Mouse (Mus musculus) C2C12 (cell line): ENCODE data around the gene Actg2. TPM values are rescaled to one million over a fixed set of nuclear protein-coding genes. Genes with fewer than 3 reads are reported as not detected.
"Not testable (repeated sequence)": the region's sequence is repeated elsewhere in the genome, so short reads cannot be mapped to it uniquely, and the experiment has no call there.

ENCODE experiments used
- H3K27me3 ChIP-seq: one replicate; pipeline ENCODE4 v1.6.1; 2011; ENCODE audit not compliant: control insufficient read depth, insufficient read depth, insufficient read length
- H3K36me3 ChIP-seq: one replicate; pipeline ENCODE4 v1.6.1; 2011; ENCODE audit not compliant: control insufficient read depth, insufficient read depth
- H3K4me3 ChIP-seq: one replicate; pipeline ENCODE4 v1.5.1; 2011; ENCODE audit warnings: mild to moderate bottlenecking, control low read depth; ENCODE audit not compliant: poor library complexity, insufficient read depth, severe bottlenecking
- H3K79me2 ChIP-seq: one replicate; pipeline ENCODE4 v1.6.1; 2011; ENCODE audit not compliant: control insufficient read depth, insufficient read depth
- H3K79me3 ChIP-seq: one replicate; pipeline ENCODE4 v1.6.1; 2011; ENCODE audit warnings: low read depth, control low read depth
- H3ac ChIP-seq: one replicate; pipeline ENCODE3; 2011; ENCODE audit warnings: low read depth; ENCODE audit not compliant: control insufficient read depth, insufficient read length
- CEBPB ChIP-seq: IDR thresholded peaks from one replicate; pipeline ENCODE4 v1.6.1; 2011; ENCODE audit warnings: low read depth, mild to moderate bottlenecking, control low read depth, moderate library complexity
- CTCF ChIP-seq: IDR thresholded peaks from one replicate; pipeline ENCODE4 v1.5.1; 2011; ENCODE audit not compliant: control insufficient read depth, insufficient read depth, insufficient read length
- FOSL1 ChIP-seq: IDR thresholded peaks from one replicate; pipeline ENCODE4 v1.8.0; 2011; ENCODE audit warnings: mild to moderate bottlenecking, low read length; ENCODE audit not compliant: poor library complexity, insufficient read depth, severe bottlenecking
- MAX ChIP-seq: IDR thresholded peaks from one replicate; pipeline ENCODE4 v1.6.1; 2011; ENCODE audit warnings: mild to moderate bottlenecking, control low read depth
- MYOD1 ChIP-seq: IDR thresholded peaks from one replicate; pipeline ENCODE4 v1.6.1; 2011; ENCODE audit warnings: low read depth; ENCODE audit not compliant: control insufficient read depth, insufficient read length
- MYOG ChIP-seq: IDR thresholded peaks from one replicate; pipeline ENCODE4 v1.6.1; 2011; ENCODE audit not compliant: control insufficient read depth, insufficient read length; ENCODE audit errors: extremely low read depth
- USF1 ChIP-seq: IDR thresholded peaks from one replicate; pipeline ENCODE4 v1.6.1; 2011; ENCODE audit warnings: low read depth, mild to moderate bottlenecking, control low read depth, moderate library complexity
- long read RNA-seq, 2 experiments: library from polyadenylated mRNA; unstranded; transcript quantifications; one replicate each; pipeline ENCODE4 v2.0.0; 2019 to 2020
- polyA plus RNA-seq: library from polyadenylated mRNA; unstranded; fragments of >200 nt; fragmentation: generic; extraction: Trizol; gene quantifications from one replicate; pipeline ENCODE4 v1.2.1, GENCODE M21; 2012; ENCODE audit warnings: missing spikeins

The Actg2 gene
- polyA plus RNA-seq = 341 TPM
- long read RNA-seq, experiment 1, transcript Actg2-201 (9 exons, 1,333 nt) = major isoform, 130 of 183 reads
- long read RNA-seq, experiment 1, partial matches to known transcripts = 29 of 183 reads
- long read RNA-seq, experiment 1, other reads (novel, unspliced or antisense) = 24 of 183 reads
- long read RNA-seq, experiment 2, transcript Actg2-201 (9 exons, 1,333 nt) = major isoform, 155 of 162 reads
- long read RNA-seq, experiment 2, partial matches to known transcripts = 1 of 162 reads
- long read RNA-seq, experiment 2, other reads (novel, unspliced or antisense) = 6 of 162 reads

DNA sequence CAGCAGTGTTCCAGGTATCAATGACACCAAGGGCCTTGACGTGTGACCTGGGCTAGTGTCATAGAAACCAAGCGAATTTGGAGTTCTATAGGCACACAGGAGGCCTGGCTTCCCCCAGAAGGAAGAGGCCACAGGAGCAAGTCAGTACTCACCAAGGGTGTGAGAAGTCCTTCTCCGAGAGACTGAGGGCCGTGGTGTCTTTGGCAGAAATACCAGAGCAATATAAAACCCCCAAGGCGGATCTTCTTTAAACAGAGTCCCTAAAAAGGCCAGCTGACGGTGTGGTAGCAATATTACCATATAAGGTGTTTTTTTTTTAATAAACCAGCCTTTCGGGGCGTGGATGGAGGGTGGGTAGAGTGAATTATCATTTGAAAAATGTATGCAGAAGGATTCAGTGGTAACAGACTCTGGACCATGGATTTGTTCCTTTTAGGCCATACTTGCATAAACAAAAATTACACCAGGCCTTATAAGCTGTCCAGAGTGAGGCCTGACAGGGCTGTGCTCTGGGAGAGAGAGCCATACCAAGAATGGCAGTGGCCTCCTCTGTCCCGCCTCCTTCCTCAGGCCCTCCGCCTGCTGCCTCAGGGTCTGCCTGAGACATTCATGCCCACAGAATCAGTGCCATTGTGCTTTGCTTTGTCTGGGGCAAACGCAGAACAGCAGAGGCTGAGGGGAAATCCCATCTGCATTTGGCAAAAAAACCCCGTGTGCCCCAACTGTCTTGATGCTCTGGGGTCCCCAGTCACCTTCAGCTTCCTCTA, at the start of gene Actg2:
Gene Actg2 (minus strand): TSS at position 238 of the 767 bp plus-strand sequence.
- Histone ChIP-seq H3ac (peak within 1 kb of the TSS; percentile 35), H3K79me2 (no peaks in the 10 kb centered on the region), H3K27me3 (no peaks in the 10 kb centered on the region), H3K79me3 (no peaks in the 10 kb centered on the region), H3K36me3 (no peaks in the 10 kb centered on the region), H3K4me3 (no peak within 1 kb of the TSS)
- TF ChIP-seq MAX (no peak), CEBPB (no peak), USF1 (no peak), FOSL1 (no peak), MYOG (no peak), MYOD1 (no peak), CTCF (no peak)

DNA sequence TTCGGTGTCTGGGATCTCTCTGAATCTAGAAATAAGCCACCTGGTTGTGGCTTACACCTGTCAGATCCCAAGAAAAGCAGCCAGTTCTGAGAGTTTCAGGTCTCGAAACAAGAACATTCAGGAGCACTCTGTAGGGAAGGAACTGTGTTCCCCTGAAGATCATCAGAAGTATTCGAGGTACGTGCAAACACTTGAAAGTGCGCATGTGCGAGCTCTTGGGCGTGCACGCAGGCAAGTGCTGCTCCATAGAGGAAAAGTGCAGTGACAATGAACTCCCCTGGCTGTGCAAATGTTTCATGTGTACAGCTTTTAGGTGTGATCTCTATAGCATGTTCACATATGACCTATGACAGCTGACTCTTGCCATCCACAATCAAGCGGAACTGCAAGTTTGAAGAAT, 49.3 kb upstream of the Actg2 start:
- H3K27me3 ChIP-seq = peaks cover 21% of the 10 kb centered on the region
- H3ac ChIP-seq, H3K79me3 ChIP-seq, H3K79me2 ChIP-seq, H3K36me3 ChIP-seq, H3K4me3 ChIP-seq: not testable (repeated sequence)

DNA sequence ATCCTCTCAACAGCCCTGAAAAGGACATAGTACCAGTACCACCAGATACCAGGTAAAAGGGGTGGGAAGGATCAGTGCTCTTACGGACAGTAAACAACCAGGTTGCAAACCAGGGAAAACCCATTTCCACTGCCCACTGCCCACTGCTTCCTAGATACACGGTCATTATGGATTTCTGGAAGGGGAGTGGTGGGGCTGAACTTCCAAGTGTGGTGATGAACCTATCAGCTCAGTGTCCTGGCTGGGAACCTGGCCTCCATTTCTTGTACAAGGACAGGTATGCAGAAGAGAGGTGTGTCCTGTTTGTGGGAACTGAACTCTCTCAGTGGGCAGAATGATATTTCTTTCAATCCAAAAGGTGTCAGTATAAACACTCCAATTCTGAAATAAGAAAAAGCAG, 47.5 kb upstream of the Actg2 start:
- Histone ChIP-seq H3ac (no peak overlapping the region), H3K4me3 (no peak overlapping the region), H3K36me3 (no peaks in the 10 kb centered on the region), H3K79me2 (no peaks in the 10 kb centered on the region), H3K79me3 (no peaks in the 10 kb centered on the region), H3K27me3 (peaks cover 10% of the 10 kb centered on the region)
- TF ChIP-seq USF1 (no peak), MYOG (no peak), MAX (no peak), CEBPB (no peak), MYOD1 (no peak), FOSL1 (no peak), CTCF (no peak)

DNA sequence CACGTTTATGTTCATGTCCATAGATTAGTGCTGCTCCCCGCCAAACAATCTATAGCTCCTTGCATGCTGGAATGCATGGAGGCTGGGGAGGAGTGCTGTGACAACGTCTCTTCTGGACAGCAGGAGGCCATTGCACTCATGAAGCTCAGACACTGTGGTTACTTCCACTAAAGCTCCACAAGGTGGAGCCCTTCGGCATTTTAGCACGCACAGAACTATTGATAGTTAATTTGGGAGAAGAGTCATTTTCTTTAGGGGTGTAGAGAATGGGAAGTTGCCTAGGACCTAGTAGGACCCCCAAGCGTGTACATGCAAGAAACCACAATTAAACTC, 46.8 kb upstream of the Actg2 start:
- Histone ChIP-seq H3ac (no peak overlapping the region), H3K4me3 (no peak overlapping the region), H3K79me2 (no peaks in the 10 kb centered on the region), H3K36me3 (no peaks in the 10 kb centered on the region), H3K27me3 (peaks cover 7% of the 10 kb centered on the region), H3K79me3 (no peaks in the 10 kb centered on the region)
- TF ChIP-seq CTCF (peak; percentile 25), CEBPB (no peak)

DNA sequence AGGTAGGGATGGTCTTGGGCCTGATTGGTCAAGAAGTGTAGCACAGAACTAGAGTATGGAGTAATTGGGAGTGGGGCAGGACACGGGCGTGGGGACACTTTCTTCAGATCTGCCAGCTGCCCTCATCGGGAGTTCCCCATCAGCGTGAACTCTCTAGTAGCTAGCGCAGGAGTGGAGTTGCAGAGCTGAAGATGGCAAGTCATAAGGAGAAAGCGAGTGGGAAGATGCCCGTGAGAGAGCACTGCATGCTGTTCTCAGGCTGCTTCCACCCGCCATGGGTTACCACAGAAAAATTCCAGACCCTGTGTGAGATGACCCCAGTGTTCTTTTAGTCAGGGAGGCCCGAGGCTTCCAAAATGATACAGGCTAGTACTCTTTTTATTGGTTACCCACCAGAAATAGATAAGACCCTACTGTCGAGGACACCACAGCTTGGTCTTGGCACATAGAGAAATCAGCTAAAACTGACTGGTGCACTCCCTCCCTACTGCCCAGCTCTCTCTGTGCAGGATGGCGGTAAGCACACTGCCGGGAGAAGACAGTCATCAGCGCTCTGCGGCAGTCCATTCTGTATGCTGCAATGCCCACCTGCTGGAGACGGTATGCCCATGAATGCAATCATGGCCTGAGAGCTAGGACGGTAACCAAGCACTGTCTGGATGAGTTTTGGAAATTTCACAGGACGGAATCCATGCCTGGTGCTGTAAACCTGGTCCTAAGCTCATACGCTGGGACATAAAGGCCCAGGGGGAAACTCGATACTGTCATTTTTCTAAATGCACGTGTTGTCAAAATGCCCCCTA, 46.3 kb upstream of the Actg2 start:
- Histone ChIP-seq H3K79me3 (no peaks in the 10 kb centered on the region), H3K79me2 (no peaks in the 10 kb centered on the region), H3K27me3 (peaks cover 7% of the 10 kb centered on the region), H3K4me3 (no peak overlapping the region), H3ac (no peak overlapping the region), H3K36me3 (no peaks in the 10 kb centered on the region)
- TF ChIP-seq FOSL1 = no peak
- no peak for TF ChIP-seq MYOD1
- no peak for TF ChIP-seq MAX
- TF ChIP-seq CEBPB = no peak
- TF ChIP-seq CTCF = no peak
- no peak for TF ChIP-seq USF1
